Mouse (Mus musculus) left cerebral cortex, adult 6 months (tissue): ENCODE results near the gene Crtac1. TPM values are rescaled to one million over a fixed set of nuclear protein-coding genes. Genes with fewer than 3 reads are reported as not detected.

Experiments
- long read RNA-seq, 2 experiments: library from polyadenylated mRNA; unstranded; transcript quantifications; one replicate each; pipeline ENCODE4 v2.0.0; 2019 to 2020
- polyA plus RNA-seq: library from polyadenylated mRNA; unstranded; fragments of <200 nt; fragmentation: Nextera tagmentation; gene quantifications from 2 replicates; pipeline ENCODE4 v1.2.3, GENCODE M21; 2021

The Crtac1 gene
- 30.8 and 37.7 TPM in 2 replicates for polyA plus RNA-seq
- long read RNA-seq, experiment 1, transcript Crtac1-201 (15 exons, 2,618 nt), result major isoform, 109 of 162 reads
- long read RNA-seq, experiment 1, partial matches to known transcripts, result 12 of 162 reads
- long read RNA-seq, experiment 1, other reads (novel, unspliced or antisense), result 41 of 162 reads
- long read RNA-seq, experiment 2, transcript Crtac1-201 (15 exons, 2,618 nt), result major isoform, 30 of 71 reads
- long read RNA-seq, experiment 2, partial matches to known transcripts, result 23 of 71 reads
- long read RNA-seq, experiment 2, other reads (novel, unspliced or antisense), result 18 of 71 reads

DNA sequence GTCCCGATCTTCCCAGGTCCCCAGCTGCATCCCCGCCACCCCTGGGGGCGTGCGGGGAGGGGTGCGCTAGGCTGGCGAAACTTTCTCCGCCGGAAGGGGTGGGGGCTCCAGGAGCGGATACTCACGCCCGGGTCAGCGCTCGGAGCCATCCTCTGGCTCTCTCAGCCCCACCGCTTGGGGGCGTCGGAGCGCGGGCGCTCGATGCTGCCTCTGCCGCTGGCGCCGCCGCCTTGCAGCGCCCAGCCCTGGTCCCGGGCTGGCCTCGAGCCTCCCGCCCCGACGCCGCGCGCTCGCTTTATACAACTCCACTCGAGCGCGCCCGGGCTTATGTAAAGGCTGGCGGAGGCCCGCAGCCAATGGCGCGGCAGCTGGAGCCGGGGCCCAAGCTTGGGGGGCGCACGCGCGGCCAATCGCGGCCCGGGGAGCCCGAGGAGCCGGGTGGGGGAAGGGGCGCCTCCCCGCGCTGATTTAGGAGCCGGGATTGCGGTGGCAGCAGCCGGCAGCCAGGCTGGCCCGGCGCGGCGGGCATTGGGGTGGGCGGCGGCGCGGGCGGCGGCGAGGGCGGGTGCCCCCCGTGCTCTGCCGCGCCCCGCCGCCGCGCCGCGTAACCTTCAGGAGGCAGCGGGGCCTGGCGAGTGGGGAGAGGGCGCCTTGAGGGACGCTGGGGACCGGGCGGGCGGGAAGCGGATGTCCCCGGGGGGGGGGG is at the start of gene Crtac1:
Crtac1 (minus strand) TSS at position 299 of the 706 bp plus-strand sequence.

DNA sequence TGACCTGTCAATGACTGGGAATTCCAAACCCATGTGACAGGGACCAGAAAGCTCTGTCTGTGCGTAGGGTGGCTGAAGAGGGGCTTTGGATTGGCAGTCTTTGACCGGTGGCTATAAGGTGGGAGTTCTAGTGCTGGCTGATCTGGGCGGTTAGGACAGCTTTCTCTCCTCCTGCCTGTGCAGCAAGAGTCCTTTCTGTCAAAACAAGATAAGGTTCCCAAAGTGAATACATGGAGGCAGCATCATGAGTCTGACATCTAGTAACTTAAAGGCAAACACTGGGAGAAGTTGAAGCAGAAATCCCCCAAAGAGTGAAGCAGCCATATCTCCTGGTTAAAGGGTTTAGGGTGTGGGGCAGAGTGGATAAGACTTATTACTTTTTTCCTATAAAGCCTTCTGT is 184.1 kb downstream of the Crtac1 start, which contains the start of gene Golga7b:
Golga7b (plus strand) TSS at position 56 of the 400 bp plus-strand sequence.

Other genes starting within 250 kb of the Crtac1 start
- 0.63 and 0.94 TPM in 2 replicates for gene Sfrp5, start 229.5 kb downstream of the Crtac1 start, polyA plus RNA-seq
- gene Golga7b, start 184.2 kb downstream of the Crtac1 start, polyA plus RNA-seq, result 179 and 197 TPM in 2 replicates
- 5.0 and 7.2 TPM in 2 replicates for gene R3hcc1l, start 87.0 kb upstream of the Crtac1 start, polyA plus RNA-seq
- 0.06 TPM in 1 of 2 replicates, not detected in the other for gene Loxl4, start 181.0 kb upstream of the Crtac1 start, polyA plus RNA-seq